ENCODE assay signal across 9 mouse cellular contexts in genomic region chr8:102553348-102553935, GRCm38 (mm10).
DNase-seq lines count a peak whose midpoint lies in the region; ATAC-seq and TF ChIP-seq lines count a peak whose summit lies in the region.
"Had no signal": no experiment of that assay in that cellular context is flagged by ENCODE, and none has a peak within 500 bp of the region (broad histone marks: within the 10 kb centered on the region; RNA-seq: fewer than 3 reads in every experiment).

No protein-coding gene starts in this region.

- H3K4me2 ChIP-seq in kidney, postnatal 0 days (ENCODE audit: low read length) = no peak overlapping the region
- H3K4me2 ChIP-seq in hindbrain, embryonic 14.5 days (replicated peaks) = no peak overlapping the region
- peak overlapping the region; percentile 19 for H3K4me2 ChIP-seq in limb, embryonic 14.5 days (replicated peaks; ENCODE audit: low read depth, low read length, severe bottlenecking)

- ATAC-seq in kidney, postnatal 0 days (replicated peaks; ENCODE audit: low FRiP score, low read depth) = no peak
- ATAC-seq in hindbrain, embryonic 14.5 days (ENCODE audit: low FRiP score) = no peak
- ATAC-seq in limb, embryonic 14.5 days (ENCODE audit: low FRiP score, low read depth) = peak; percentile 79
- ATAC-seq: Patski had no signal

- no peak for TF ChIP-seq CTCF in kidney, postnatal 0 days (IDR thresholded peaks at IDR 0.05; ENCODE audit: low read depth)

- no peaks in the 10 kb centered on the region for H3K9me3 ChIP-seq in kidney, postnatal 0 days (replicated peaks; ENCODE audit: low read length)
- H3K9me3 ChIP-seq in embryonic facial prominence, embryonic 10.5 days = no peaks in the 10 kb centered on the region
- H3K9me3 ChIP-seq in hindbrain, embryonic 14.5 days (ENCODE audit: control insufficient read depth, low read length) = no peaks in the 10 kb centered on the region
- H3K9me3 ChIP-seq in limb, embryonic 14.5 days (ENCODE audit: control insufficient read depth, low read length) = no peaks in the 10 kb centered on the region

- no peaks in the 10 kb centered on the region for H3K27me3 ChIP-seq in kidney, postnatal 0 days (ENCODE audit: insufficient read depth, low read length)
- H3K27me3 ChIP-seq in embryonic facial prominence, embryonic 10.5 days (replicated peaks; ENCODE audit: low read depth, poor library complexity, severe bottlenecking) = no peaks in the 10 kb centered on the region
- no peaks in the 10 kb centered on the region for H3K27me3 ChIP-seq in hindbrain, embryonic 14.5 days (ENCODE audit: control insufficient read depth, insufficient read depth, low read length)
- H3K27me3 ChIP-seq in limb, embryonic 14.5 days (ENCODE audit: control insufficient read depth, insufficient read depth, low read length) = no peaks in the 10 kb centered on the region

- no peak overlapping the region for H3K9ac ChIP-seq in kidney, postnatal 0 days (ENCODE audit: low read depth, low read length)
- H3K9ac ChIP-seq in hindbrain, embryonic 14.5 days = no peak overlapping the region
- H3K9ac ChIP-seq in limb, embryonic 14.5 days (ENCODE audit: low read depth, low read length, severe bottlenecking) = no peak overlapping the region

- no peaks in the 10 kb centered on the region for H3K4me1 ChIP-seq in kidney, postnatal 0 days (replicated peaks; ENCODE audit: insufficient read depth, low read length)
- peaks cover 15% of the 10 kb centered on the region for H3K4me1 ChIP-seq in embryonic facial prominence, embryonic 10.5 days
- H3K4me1 ChIP-seq in hindbrain, embryonic 14.5 days (replicated peaks; ENCODE audit: control insufficient read depth, insufficient read depth, low read length) = no peaks in the 10 kb centered on the region
- peaks cover 10% of the 10 kb centered on the region for H3K4me1 ChIP-seq in limb, embryonic 14.5 days (ENCODE audit: control insufficient read depth, insufficient read depth, low read length)

- 16% methylated on average over 9 of the region's 9 CpGs for WGBS in kidney, postnatal 0 days
- 39% methylated on average over 9 of the region's 9 CpGs for WGBS in embryonic facial prominence, embryonic 10.5 days
- 43% methylated on average over 9 of the region's 9 CpGs for WGBS in hindbrain, embryonic 14.5 days
- 2% methylated on average over 9 of the region's 9 CpGs for WGBS in limb, embryonic 14.5 days

- H3K36me3 ChIP-seq in kidney, postnatal 0 days (ENCODE audit: insufficient read depth, low read length) = no peaks in the 10 kb centered on the region
- H3K36me3 ChIP-seq in embryonic facial prominence, embryonic 10.5 days (replicated peaks) = no peaks in the 10 kb centered on the region
- no peaks in the 10 kb centered on the region for H3K36me3 ChIP-seq in hindbrain, embryonic 14.5 days (replicated peaks; ENCODE audit: control insufficient read depth, insufficient read depth)
- no peaks in the 10 kb centered on the region for H3K36me3 ChIP-seq in limb, embryonic 14.5 days (ENCODE audit: control insufficient read depth, insufficient read depth, low read length)

- H3K27ac ChIP-seq in kidney, postnatal 0 days = no peak overlapping the region
- H3K27ac ChIP-seq in embryonic facial prominence, embryonic 10.5 days (replicated peaks) = peak overlapping the region; percentile 24; the same call in 1 of the 2 replicates
- H3K27ac ChIP-seq in hindbrain, embryonic 14.5 days = 0 out of 2 replicates have a peak overlapping the region, but pooled peaks have one; percentile 6
- H3K27ac ChIP-seq in limb, embryonic 14.5 days (replicated peaks; ENCODE audit: low read depth, low read length) = peak overlapping the region; percentile 81

- peak; percentile 80 for DNase-seq in kidney, postnatal 0 days (ENCODE audit: low spot score)
- no peak for DNase-seq in kidney, postnatal 25 days
- peak; percentile 32 for DNase-seq in embryonic facial prominence, embryonic 10.5 days (ENCODE audit: low spot score)
- peak; percentile 49 for DNase-seq in hindbrain, embryonic 14.5 days (ENCODE audit: low spot score)
- peak; percentile 94 for DNase-seq in limb, embryonic 14.5 days (ENCODE audit: low spot score)
- DNase-seq in thymus, postnatal 14 days = no peak
- DNase-seq in gastrocnemius, postnatal 25 days = no peak
- DNase-seq in spleen, postnatal 14 days (ENCODE audit: low spot score in 2 of 2) = no peak

- no peak overlapping the region for H3K4me3 ChIP-seq in kidney, postnatal 0 days (replicated peaks; ENCODE audit: low read depth, low read length)
- no peak overlapping the region for H3K4me3 ChIP-seq in embryonic facial prominence, embryonic 10.5 days
- no peak overlapping the region for H3K4me3 ChIP-seq in hindbrain, embryonic 14.5 days (replicated peaks; ENCODE audit: low read length)
- H3K4me3 ChIP-seq in limb, embryonic 14.5 days (replicated peaks; ENCODE audit: low read length) = no peak overlapping the region

- TF ChIP-seq POLR2A in limb, embryonic 14.5 days (IDR thresholded peaks at IDR 0.05; ENCODE audit: borderline replicate concordance, extremely low read depth, insufficient read depth, insufficient read length) = no peak

Comparison
In these comparisons a context has a peak if more than half of its experiments do, and no peak if none do; other contexts are left out.
1. DNase-seq: peak in kidney, postnatal 0 days (single experiment), embryonic facial prominence, embryonic 10.5 days (single experiment), hindbrain, embryonic 14.5 days (single experiment) and limb, embryonic 14.5 days (single experiment); none in kidney, postnatal 25 days (0 of 2), thymus, postnatal 14 days (single experiment), gastrocnemius, postnatal 25 days (single experiment) and spleen, postnatal 14 days (0 of 2).